Mouse (Mus musculus) Muller cell, postnatal 12 days (primary cell): ENCODE measurements around the gene Cfap74.
A peak's percentile ranks its signal among the peaks of the same experiment; 100 is the strongest.

Source experiments
- DNase-seq: peaks from one replicate; pipeline ENCODE4 v3.0.0-alpha.2; 2015; ENCODE audit errors: inconsistent ontology term

Gene Cfap74

GRCm38 (mm10) chr4:155497963-155498362 is 89.0 kb downstream of the Cfap74 start:
- DNase-seq = no peak

GRCm38 (mm10) chr4:155501126-155501525 is 92.1 kb downstream of the Cfap74 start:
- DNase-seq = no peak

- no peak for DNase-seq
Observed at GRCm38 (mm10) chr4:155505067-155505466, 96.1 kb downstream of the Cfap74 start.

- no peak for DNase-seq
Observed at GRCm38 (mm10) chr4:155505671-155506295, 96.8 kb downstream of the Cfap74 start.

GRCm38 (mm10) chr4:155508614-155509013 is 99.6 kb downstream of the Cfap74 start:
- DNase-seq = peak; percentile 47

- DNase-seq = peak; percentile 27
Observed at GRCm38 (mm10) chr4:155510981-155511380, 102.0 kb downstream of the Cfap74 start.

GRCm38 (mm10) chr4:155514810-155515209 is 105.8 kb downstream of the Cfap74 start:
- DNase-seq = no peak
